Mouse (Mus musculus): ENCODE data around the gene Anapc11. TPM values are rescaled to one million over a fixed set of nuclear protein-coding genes. Genes with fewer than 3 reads are reported as not detected.

The Anapc11 gene
- polyA plus RNA-seq, 1 experiment from 2014 or later, result 244 TPM

DNA sequence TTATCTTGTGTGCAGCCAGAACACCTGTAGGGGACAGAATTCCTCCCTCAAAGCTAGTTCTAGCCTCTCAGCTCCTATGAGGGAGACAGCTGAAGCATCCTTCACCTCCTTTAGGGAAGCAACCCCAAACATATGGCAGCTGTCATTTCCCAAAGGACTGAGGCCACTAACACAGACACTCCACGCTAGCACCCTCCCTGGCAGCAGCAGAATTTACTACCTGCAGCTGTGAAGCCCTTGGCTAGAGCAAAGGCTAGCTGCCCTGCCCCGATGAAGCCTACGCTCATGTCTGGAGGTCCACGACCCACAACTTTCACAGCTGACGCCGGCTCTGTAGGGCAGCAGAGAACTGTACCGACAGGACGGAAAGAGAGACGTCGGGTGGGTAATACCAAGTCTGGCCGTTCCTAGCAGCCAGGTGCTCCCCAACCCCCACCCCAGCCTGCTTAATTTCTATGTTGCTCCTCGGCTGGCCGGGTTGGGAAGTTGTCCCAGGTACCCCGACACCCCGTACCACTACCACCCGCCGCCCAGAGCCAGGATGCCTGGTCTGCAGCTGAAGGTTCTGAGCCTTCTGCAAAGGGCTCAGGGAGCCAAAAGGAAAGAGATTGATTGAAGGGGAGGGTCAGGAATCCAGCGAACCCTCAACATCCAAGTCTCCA is 44.8 kb downstream of the Anapc11 start:
- Histone ChIP-seq H3K9ac (ENCODE audit: low read length) (peak overlapping the region; percentile 52), H3K27me3 (replicated peaks; ENCODE audit: control insufficient read depth, insufficient read depth, low read length) (no peaks in the 10 kb centered on the region), H3K4me3 (ENCODE audit: low read depth, low read length) (peak overlapping the region; percentile 49), H3K4me1 (replicated peaks; ENCODE audit: control insufficient read depth, insufficient read depth, low read length) (peaks cover 7% of the 10 kb centered on the region), H3K9me3 (ENCODE audit: control insufficient read depth, low read length) (no peaks in the 10 kb centered on the region), H3K36me3 (ENCODE audit: control insufficient read depth, insufficient read depth, low read length) (no peaks in the 10 kb centered on the region), H3K4me2 (ENCODE audit: low read length) (peak overlapping the region; percentile 74), H3K27ac (ENCODE audit: low read depth) (no peak overlapping the region)
- DNase-seq (ENCODE audit: low spot score), result no peak
- peak; percentile 40 for ATAC-seq (replicated peaks; ENCODE audit: low FRiP score, low TSS enrichment, low read depth)
- WGBS, result under 1% methylated on average over 18 of the region's 18 CpGs

DNA sequence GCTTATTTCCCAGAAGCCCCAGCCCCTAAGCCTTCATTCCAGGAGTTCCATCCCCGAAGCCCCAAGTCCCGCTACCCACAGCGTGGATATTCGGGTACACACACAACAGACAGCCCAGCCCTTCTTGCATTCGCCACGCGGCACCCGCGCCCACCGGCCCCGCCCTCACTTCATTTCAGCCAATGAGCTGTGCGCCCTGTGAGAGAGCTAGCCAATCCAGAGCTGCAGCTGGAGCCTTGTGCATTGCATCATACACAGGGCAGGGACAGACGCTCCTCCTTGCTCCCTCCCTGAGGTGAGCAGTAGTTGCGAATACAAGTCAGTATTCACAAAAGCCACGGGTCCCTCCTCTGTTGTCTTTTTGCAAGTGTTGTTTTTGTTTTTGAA is 45.4 kb downstream of the Anapc11 start, which contains the start of gene Pycr1:
TSS of gene Pycr1 (minus strand) at position 169 of the 387 bp plus-strand sequence.
- Histone ChIP-seq H3K9me3 (ENCODE audit: control insufficient read depth, low read length) (no peaks in the 10 kb centered on the region), H3K27ac (ENCODE audit: low read depth) (no peak within 1 kb of the TSS), H3K36me3 (ENCODE audit: control insufficient read depth, insufficient read depth, low read length) (no peaks in the 10 kb centered on the region), H3K4me3 (ENCODE audit: low read depth, low read length) (peak within 1 kb of the TSS; percentile 49), H3K4me2 (ENCODE audit: low read length) (peak within 1 kb of the TSS; percentile 74), H3K9ac (ENCODE audit: low read length) (peak within 1 kb of the TSS; percentile 52), H3K27me3 (replicated peaks; ENCODE audit: control insufficient read depth, insufficient read depth, low read length) (no peaks in the 10 kb centered on the region), H3K4me1 (replicated peaks; ENCODE audit: control insufficient read depth, insufficient read depth, low read length) (peaks cover 9% of the 10 kb centered on the region)
- WGBS, result 0% methylated on average over 15 of the region's 15 CpGs
- ATAC-seq (replicated peaks; ENCODE audit: low FRiP score, low TSS enrichment, low read depth) (peak; percentile 99), DNase-seq (ENCODE audit: low spot score) (peak; percentile 95)

DNA sequence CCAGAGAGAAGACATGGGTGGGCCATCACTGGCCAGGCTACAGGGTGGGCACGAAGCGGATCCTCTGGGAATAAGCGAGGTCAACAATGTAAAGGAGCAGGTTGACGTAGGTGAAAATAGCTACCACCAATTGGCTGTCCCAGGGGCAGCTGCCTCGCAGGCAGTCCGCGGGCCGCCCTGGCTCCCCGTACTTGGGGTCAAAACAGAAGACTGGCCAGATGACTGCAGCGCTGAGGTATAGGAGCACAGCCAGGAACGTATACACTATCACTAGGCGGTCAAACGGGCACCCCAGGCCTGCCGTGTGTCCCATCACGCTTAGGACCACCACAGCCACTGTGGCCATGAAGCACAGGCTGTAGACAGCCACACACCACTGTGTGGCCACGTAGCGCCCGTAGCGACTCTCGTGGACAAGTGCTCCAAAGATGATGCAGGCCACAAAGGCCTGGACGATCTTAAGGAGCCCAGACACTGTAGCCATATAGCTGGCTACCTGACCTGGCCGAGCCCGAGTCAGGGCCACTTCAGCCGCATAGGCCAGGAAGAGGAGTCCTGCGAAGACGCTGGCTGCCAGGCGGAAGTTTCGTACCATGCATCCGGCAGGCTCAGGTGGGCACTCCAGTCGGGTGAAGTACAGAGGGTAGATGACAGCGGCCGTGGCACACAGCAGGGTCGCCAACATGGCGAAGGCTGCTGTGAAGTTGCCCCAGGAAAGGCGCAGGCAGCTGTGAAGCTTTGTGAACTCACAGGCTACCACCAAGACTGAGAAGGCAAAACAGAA is 49.0 kb downstream of the Anapc11 start:
- Histone ChIP-seq H3K4me2 (ENCODE audit: low read length) (no peak overlapping the region), H3K9me3 (ENCODE audit: control insufficient read depth, low read length) (no peaks in the 10 kb centered on the region), H3K27me3 (replicated peaks; ENCODE audit: control insufficient read depth, insufficient read depth, low read length) (no peaks in the 10 kb centered on the region), H3K4me1 (replicated peaks; ENCODE audit: control insufficient read depth, insufficient read depth, low read length) (peaks cover 9% of the 10 kb centered on the region), H3K27ac (ENCODE audit: low read depth) (no peak overlapping the region), H3K9ac (ENCODE audit: low read length) (no peak overlapping the region), H3K36me3 (ENCODE audit: control insufficient read depth, insufficient read depth, low read length) (no peaks in the 10 kb centered on the region), H3K4me3 (ENCODE audit: low read depth, low read length) (no peak overlapping the region)
- DNase-seq (ENCODE audit: low spot score), result no peak
- WGBS, result 75% methylated on average over 35 of the region's 35 CpGs
- ATAC-seq (replicated peaks; ENCODE audit: low FRiP score, low TSS enrichment, low read depth), result no peak

DNA sequence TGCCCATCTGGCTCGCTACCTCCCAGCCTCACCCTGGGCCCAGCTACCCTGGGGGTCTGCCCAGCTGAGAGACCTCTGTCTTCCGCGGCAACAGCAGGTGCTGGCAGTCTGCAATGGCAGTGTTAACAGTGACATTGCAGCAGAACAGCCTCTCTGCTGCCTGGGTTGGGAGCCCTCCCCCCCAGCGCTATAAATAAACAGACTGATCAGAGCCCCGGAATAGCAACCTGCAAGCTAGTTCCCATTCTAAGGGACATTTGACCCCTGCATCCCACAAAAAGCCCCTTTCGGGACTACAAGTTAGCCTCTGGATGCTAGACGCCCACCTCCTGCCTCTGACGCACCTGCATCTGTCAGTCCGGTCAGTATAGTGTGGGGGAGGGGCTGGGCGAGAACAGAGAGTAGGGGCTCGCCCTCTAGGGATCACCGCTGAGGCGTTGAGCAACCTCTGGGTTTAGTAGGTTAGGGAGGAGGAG is 49.8 kb downstream of the Anapc11 start, which contains the start of gene Myadml2:
TSS of gene Myadml2 (minus strand) at position 158 of the 476 bp plus-strand sequence.
- no peak within 1 kb of the TSS for H3K27ac ChIP-seq (ENCODE audit: low read depth)
- H3K4me3 ChIP-seq (ENCODE audit: low read depth, low read length), result no peak within 1 kb of the TSS
- DNase-seq (ENCODE audit: low spot score) (no peak), ATAC-seq (replicated peaks; ENCODE audit: low FRiP score, low TSS enrichment, low read depth) (no peak)
- H3K4me2 ChIP-seq (ENCODE audit: low read length), result peak within 1 kb of the TSS; percentile 31
- no peak within 1 kb of the TSS for H3K9ac ChIP-seq (ENCODE audit: low read length)
- H3K4me1 ChIP-seq (replicated peaks; ENCODE audit: control insufficient read depth, insufficient read depth, low read length), result peaks cover 9% of the 10 kb centered on the region
- 3% methylated on average over 13 of the region's 13 CpGs for WGBS
- H3K9me3 ChIP-seq (ENCODE audit: control insufficient read depth, low read length), result no peaks in the 10 kb centered on the region
- H3K36me3 ChIP-seq (ENCODE audit: control insufficient read depth, insufficient read depth, low read length), result no peaks in the 10 kb centered on the region
- no peaks in the 10 kb centered on the region for H3K27me3 ChIP-seq (replicated peaks; ENCODE audit: control insufficient read depth, insufficient read depth, low read length)

DNA sequence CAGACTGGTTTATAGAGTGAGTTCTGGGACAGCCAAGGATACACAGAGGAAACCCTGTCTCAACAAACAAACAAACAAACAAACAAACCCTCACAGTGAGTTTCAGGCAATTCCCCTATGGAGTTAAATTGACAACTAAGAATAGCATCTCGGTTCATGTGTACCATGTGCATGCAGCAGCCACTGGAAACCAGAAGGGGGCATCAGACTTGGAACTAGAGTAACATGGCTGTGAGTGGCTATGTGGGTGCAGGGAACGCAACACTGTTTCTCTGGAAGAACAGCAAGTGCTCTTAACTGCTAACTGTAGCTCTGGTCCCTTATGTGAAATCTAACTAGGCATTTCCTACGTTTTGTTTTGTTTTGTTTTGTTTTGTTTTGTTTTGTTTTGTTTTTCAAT is 53.7 kb downstream of the Anapc11 start:
- no peak overlapping the region for H3K9ac ChIP-seq (ENCODE audit: low read length)
- H3K4me2 ChIP-seq (ENCODE audit: low read length), result no peak overlapping the region
- DNase-seq (ENCODE audit: low spot score), result no peak
- no peaks in the 10 kb centered on the region for H3K36me3 ChIP-seq (ENCODE audit: control insufficient read depth, insufficient read depth, low read length)
- no peaks in the 10 kb centered on the region; the same call in 1 of the 2 replicates for H3K27me3 ChIP-seq (replicated peaks; ENCODE audit: control insufficient read depth, insufficient read depth, low read length)
- 71% methylated on average over 3 of the region's 3 CpGs for WGBS
- 0 out of 2 replicates have a peak, but pooled peaks cover 5% of the 10 kb centered on the region for H3K4me1 ChIP-seq (replicated peaks; ENCODE audit: control insufficient read depth, insufficient read depth, low read length)
- ATAC-seq (replicated peaks; ENCODE audit: low FRiP score, low TSS enrichment, low read depth), result no peak
- no peak overlapping the region for H3K27ac ChIP-seq (ENCODE audit: low read depth)
- no peak overlapping the region for H3K4me3 ChIP-seq (ENCODE audit: low read depth, low read length)
- H3K9me3 ChIP-seq (ENCODE audit: control insufficient read depth, low read length), result no peaks in the 10 kb centered on the region

DNA sequence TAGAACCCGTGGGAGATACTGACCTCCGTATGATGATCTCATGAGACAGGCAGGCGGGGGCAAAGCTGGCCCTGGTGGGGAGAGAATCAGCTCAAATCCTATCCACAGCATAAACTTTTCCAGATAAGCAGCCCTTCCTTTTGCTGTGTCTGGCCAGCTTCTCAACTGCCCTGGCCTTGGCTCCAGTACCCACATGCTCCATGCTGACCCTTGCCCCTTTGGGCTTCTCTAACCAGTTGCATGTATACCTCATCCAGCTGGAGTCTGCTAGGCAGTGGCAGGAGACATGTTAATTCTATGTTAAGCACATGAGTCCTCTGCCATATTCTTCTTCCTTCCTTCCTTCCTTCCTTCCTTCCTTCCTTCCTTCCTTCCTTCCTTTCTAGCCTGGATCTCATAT is 56.5 kb downstream of the Anapc11 start:
- peaks cover 25% of the 10 kb centered on the region for H3K27me3 ChIP-seq (replicated peaks; ENCODE audit: control insufficient read depth, insufficient read depth, low read length)
- H3K4me2 ChIP-seq (ENCODE audit: low read length), result no peak overlapping the region
- H3K27ac ChIP-seq (ENCODE audit: low read depth), result no peak overlapping the region
- no peak overlapping the region for H3K9ac ChIP-seq (ENCODE audit: low read length)
- H3K9me3 ChIP-seq (ENCODE audit: control insufficient read depth, low read length), result no peaks in the 10 kb centered on the region
- H3K4me3 ChIP-seq (ENCODE audit: low read depth, low read length), result no peak overlapping the region
- DNase-seq (ENCODE audit: low spot score), result no peak
- 70% methylated on average over 3 of the region's 3 CpGs for WGBS
- no peaks in the 10 kb centered on the region for H3K36me3 ChIP-seq (ENCODE audit: control insufficient read depth, insufficient read depth, low read length)
- ATAC-seq (replicated peaks; ENCODE audit: low FRiP score, low TSS enrichment, low read depth), result no peak
- H3K4me1 ChIP-seq (replicated peaks; ENCODE audit: control insufficient read depth, insufficient read depth, low read length), result no peaks in the 10 kb centered on the region

DNA sequence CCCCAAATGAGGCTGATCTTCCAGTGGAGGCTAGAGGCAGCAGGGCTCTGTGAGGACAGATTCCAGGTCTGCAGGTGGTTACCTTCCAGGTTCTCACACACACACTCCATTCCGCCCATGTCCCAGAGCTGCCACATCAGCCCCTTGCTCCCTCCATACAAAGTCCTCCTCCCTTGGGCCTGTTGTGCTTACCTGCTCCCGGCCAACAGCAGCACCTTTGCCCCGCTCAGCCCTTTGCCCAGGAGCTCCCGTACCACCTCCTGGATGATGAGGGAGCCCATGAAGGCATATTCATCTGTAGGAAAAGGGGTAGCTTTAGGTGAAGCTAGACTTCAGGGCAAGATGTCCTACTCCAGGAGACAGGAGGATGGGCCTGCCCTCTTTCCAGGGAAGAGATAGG is 59.1 kb downstream of the Anapc11 start:
- H3K4me3 ChIP-seq (ENCODE audit: low read depth, low read length), result no peak overlapping the region
- H3K9ac ChIP-seq (ENCODE audit: low read length), result no peak overlapping the region
- no peak for DNase-seq (ENCODE audit: low spot score)
- H3K4me1 ChIP-seq (replicated peaks; ENCODE audit: control insufficient read depth, insufficient read depth, low read length), result peaks cover 9% of the 10 kb centered on the region
- ATAC-seq (replicated peaks; ENCODE audit: low FRiP score, low TSS enrichment, low read depth), result no peak
- WGBS, result 83% methylated on average over 4 of the region's 4 CpGs
- H3K9me3 ChIP-seq (ENCODE audit: control insufficient read depth, low read length), result no peaks in the 10 kb centered on the region
- no peaks in the 10 kb centered on the region for H3K36me3 ChIP-seq (ENCODE audit: control insufficient read depth, insufficient read depth, low read length)
- H3K27me3 ChIP-seq (replicated peaks; ENCODE audit: control insufficient read depth, insufficient read depth, low read length), result peaks cover 50% of the 10 kb centered on the region
- H3K4me2 ChIP-seq (ENCODE audit: low read length), result no peak overlapping the region
- no peak overlapping the region for H3K27ac ChIP-seq (ENCODE audit: low read depth)

Measured in intestine, embryonic 14.5 days (tissue).